Mouse (Mus musculus) spleen, postnatal 10 days (tissue): ENCODE measurements around the gene Ank2.

Source experiments
- DNase-seq, 2 experiments: peaks; one replicate each; pipeline ENCODE4 v3.0.0; 2021 to 2022; ENCODE audit warnings: low spot score in 2 of 2

The Ank2 gene

GRCm38 (mm10) chr3:126979635-126980034, 519.5 kb downstream of the Ank2 start:
- no peak for DNase-seq

GRCm38 (mm10) chr3:126978768-126979410, 520.3 kb downstream of the Ank2 start:
- DNase-seq = peak; percentile 12 to 63

- DNase-seq = no peak
Measured at GRCm38 (mm10) chr3:126977399-126977798, 521.8 kb downstream of the Ank2 start.

- DNase-seq = no peak
Measured at GRCm38 (mm10) chr3:126976793-126977192, 522.4 kb downstream of the Ank2 start.

GRCm38 (mm10) chr3:126975409-126975808, 523.7 kb downstream of the Ank2 start:
- DNase-seq = no peak

GRCm38 (mm10) chr3:126973551-126973950, 525.6 kb downstream of the Ank2 start:
- no peak for DNase-seq

GRCm38 (mm10) chr3:126971531-126971930, 527.6 kb downstream of the Ank2 start:
- no peak for DNase-seq

- DNase-seq = no peak
Measured at GRCm38 (mm10) chr3:126968721-126969120, 530.4 kb downstream of the Ank2 start.

- no peak for DNase-seq
Measured at GRCm38 (mm10) chr3:126965767-126966166, 533.4 kb downstream of the Ank2 start.

GRCm38 (mm10) chr3:126962326-126962725, 536.8 kb downstream of the Ank2 start:
- DNase-seq = no peak

GRCm38 (mm10) chr3:126952698-126953097, 546.5 kb downstream of the Ank2 start:
- DNase-seq = no peak

GRCm38 (mm10) chr3:126946591-126946990, 552.6 kb downstream of the Ank2 start:
- no peak for DNase-seq

- DNase-seq = no peak
Measured at GRCm38 (mm10) chr3:126944838-126945237, 554.3 kb downstream of the Ank2 start.

GRCm38 (mm10) chr3:126944081-126944480, 555.1 kb downstream of the Ank2 start:
- DNase-seq = no peak

- no peak for DNase-seq
Measured at GRCm38 (mm10) chr3:126940452-126940851, 558.7 kb downstream of the Ank2 start.

GRCm38 (mm10) chr3:126931884-126932506, 567.2 kb downstream of the Ank2 start:
- no peak for DNase-seq

GRCm38 (mm10) chr3:126923575-126924382, 575.4 kb downstream of the Ank2 start:
- DNase-seq = no peak

- DNase-seq = no peak
Measured at GRCm38 (mm10) chr3:126921941-126922340, 577.2 kb downstream of the Ank2 start.

GRCm38 (mm10) chr3:126920296-126920695, 578.9 kb downstream of the Ank2 start:
- DNase-seq = no peak

GRCm38 (mm10) chr3:126918805-126919473, 580.2 kb downstream of the Ank2 start:
- no peak for DNase-seq

- no peak for DNase-seq
Measured at GRCm38 (mm10) chr3:126916381-126916780, 582.8 kb downstream of the Ank2 start.

- peak in 1 of 2 experiments; percentile 38 for DNase-seq
Measured at GRCm38 (mm10) chr3:126903543-126903942, 595.6 kb downstream of the Ank2 start.
